Mouse (Mus musculus) midbrain, embryonic 12.5 days (tissue): Measurements from ENCODE around the gene Pla2g1b. TPM values are rescaled to one million over a fixed set of nuclear protein-coding genes. Genes with fewer than 3 reads are reported as not detected.

ENCODE experiments used
- ATAC-seq: fragments of 200-750 bp; cut with Nextera tagmentation; 2 replicates; pipeline ENCODE4 v1.8.0; 2017; ENCODE audit warnings: low read depth, moderate TSS enrichment, moderate library complexity; ENCODE audit not compliant: low FRiP score
- H3K27ac ChIP-seq: fragments of 300-500 bp; sonication (generic); replicated peaks from 2 replicates; pipeline ENCODE4 v1.5.1; 2016; ENCODE audit warnings: mild to moderate bottlenecking
- H3K27me3 ChIP-seq: fragments of 300-500 bp; sonication (generic); 2 replicates; pipeline ENCODE4 v1.6.1; 2016; ENCODE audit warnings: mild to moderate bottlenecking
- H3K36me3 ChIP-seq: fragments of 300-500 bp; sonication (generic); 2 replicates; pipeline ENCODE4 v1.6.1; 2016
- H3K4me1 ChIP-seq: fragments of 300-500 bp; sonication (generic); 2 replicates; pipeline ENCODE4 v1.6.1; 2016
- H3K4me2 ChIP-seq: fragments of 300-500 bp; sonication (generic); replicated peaks from 2 replicates; pipeline ENCODE4 v1.6.1; 2016; ENCODE audit warnings: mild to moderate bottlenecking, moderate library complexity
- H3K4me3 ChIP-seq: fragments of 300-500 bp; sonication (generic); 2 replicates; pipeline ENCODE4 v1.5.1; 2016; ENCODE audit warnings: mild to moderate bottlenecking
- H3K9ac ChIP-seq: fragments of 300-500 bp; sonication (generic); replicated peaks from 2 replicates; pipeline ENCODE4 v1.6.1; 2016; ENCODE audit warnings: mild to moderate bottlenecking, moderate library complexity
- H3K9me3 ChIP-seq: fragments of 300-500 bp; sonication (generic); 2 replicates; pipeline ENCODE4 v1.6.1; 2016; ENCODE audit warnings: mild to moderate bottlenecking
- WGBS: fragments of 180-500 bp; shearing (Covaris S2); methylation state at CpG from one replicate; pipeline ENCODE4 v1.1.7; 2016; 5-methylcytosine and 5-hydroxymethylcytosine counted together
- polyA plus RNA-seq: library from polyadenylated mRNA; unstranded; fragments of >200 nt; fragmentation: Nextera tagmentation; extraction: Ambion mirVana; gene quantifications from 2 replicates; pipeline ENCODE4 v1.2.1, GENCODE M21; 2016

Gene Pla2g1b
- polyA plus RNA-seq, 1 experiment from 2014 or later, result not detected

- Histone ChIP-seq H3K36me3 (peaks cover 94% of the 10 kb centered on the region), H3K4me2 (no peak overlapping the region), H3K9me3 (no peaks in the 10 kb centered on the region), H3K9ac (no peak overlapping the region), H3K27ac (peak overlapping the region; percentile 60), H3K27me3 (no peaks in the 10 kb centered on the region), H3K4me1 (peaks cover 5% of the 10 kb centered on the region; the same call in 1 of the 2 replicates), H3K4me3 (no peak overlapping the region)
- WGBS, result 91% methylated on average over 27 of the region's 27 CpGs
- no peak for ATAC-seq
These were observed 15.4 kb upstream of the Pla2g1b start for GRCm38 (mm10) chr5:115450410-115451317.

- Histone ChIP-seq H3K4me2 (no peak overlapping the region), H3K27me3 (no peaks in the 10 kb centered on the region), H3K9me3 (no peaks in the 10 kb centered on the region), H3K9ac (no peak overlapping the region), H3K4me3 (no peak overlapping the region), H3K36me3 (peaks cover 55% of the 10 kb centered on the region), H3K27ac (peak overlapping the region; percentile 66), H3K4me1 (0 out of 2 replicates have a peak, but pooled peaks cover 2% of the 10 kb centered on the region)
- 85% methylated on average over 12 of the region's 12 CpGs for WGBS
- peak; percentile 21; the same call in 1 of the 2 replicates for ATAC-seq
These were observed 11.5 kb upstream of the Pla2g1b start for GRCm38 (mm10) chr5:115454422-115455090.

- no peak overlapping the region for H3K4me2 ChIP-seq
- WGBS, result 78% methylated on average over 7 of the region's 7 CpGs
- H3K36me3 ChIP-seq, result peaks cover 42% of the 10 kb centered on the region
- no peaks in the 10 kb centered on the region for H3K9me3 ChIP-seq
- H3K27me3 ChIP-seq, result no peaks in the 10 kb centered on the region
- no peak overlapping the region for H3K4me3 ChIP-seq
- no peak for ATAC-seq
- H3K9ac ChIP-seq, result no peak overlapping the region
- H3K4me1 ChIP-seq, result 0 out of 2 replicates have a peak, but pooled peaks cover 2% of the 10 kb centered on the region
- no peak overlapping the region for H3K27ac ChIP-seq
These were observed 10.2 kb upstream of the Pla2g1b start for GRCm38 (mm10) chr5:115455838-115456237.

DNA sequence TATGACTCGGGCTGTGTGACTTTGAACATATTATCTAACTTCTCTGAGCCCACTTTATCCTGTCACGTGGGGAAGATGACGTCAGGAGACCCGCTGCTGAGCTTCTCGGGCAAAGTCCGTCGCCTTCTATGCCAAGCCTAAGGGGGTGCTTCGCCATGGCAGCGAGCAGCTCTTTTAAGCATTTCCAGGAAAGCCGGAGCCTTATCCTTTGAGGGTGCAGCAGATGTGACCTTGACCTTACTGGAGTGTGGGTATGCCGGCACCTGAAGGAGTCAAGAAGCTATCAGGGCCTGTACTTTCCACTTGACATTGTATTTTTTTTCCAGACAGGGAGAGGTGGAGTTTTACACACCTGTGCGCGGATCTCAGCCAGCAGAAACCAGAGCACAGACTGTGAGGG is 7.1 kb upstream of the Pla2g1b start:
- WGBS, result 74% methylated on average over 13 of the region's 13 CpGs
- Histone ChIP-seq H3K9me3 (no peaks in the 10 kb centered on the region), H3K4me2 (no peak overlapping the region), H3K4me3 (no peak overlapping the region), H3K4me1 (no peaks in the 10 kb centered on the region), H3K9ac (no peak overlapping the region), H3K27me3 (no peaks in the 10 kb centered on the region), H3K27ac (no peak overlapping the region), H3K36me3 (peaks cover 11% of the 10 kb centered on the region)
- ATAC-seq, result no peak

GRCm38 (mm10) chr5:115464408-115465115 is 1.5 kb upstream of the Pla2g1b start:
- H3K36me3 ChIP-seq, result no peaks in the 10 kb centered on the region
- H3K4me2 ChIP-seq, result no peak overlapping the region

GRCm38 (mm10) chr5:115469791-115470190 is 3.7 kb downstream of the Pla2g1b start:
- H3K27ac ChIP-seq, result no peak overlapping the region
- H3K36me3 ChIP-seq, result no peaks in the 10 kb centered on the region
- no peak overlapping the region for H3K4me3 ChIP-seq
- peaks cover 4% of the 10 kb centered on the region for H3K4me1 ChIP-seq
- no peaks in the 10 kb centered on the region for H3K27me3 ChIP-seq
- no peak for ATAC-seq
- 71% methylated on average over 6 of the region's 6 CpGs for WGBS
- H3K9me3 ChIP-seq, result no peaks in the 10 kb centered on the region
- no peak overlapping the region for H3K9ac ChIP-seq
- no peak overlapping the region for H3K4me2 ChIP-seq

More at GRCm38 (mm10) chr5:115464408-115465115, 1.5 kb upstream of the Pla2g1b start:
- Histone ChIP-seq H3K4me1 (no peaks in the 10 kb centered on the region), H3K4me3 (no peak overlapping the region), H3K27me3 (no peaks in the 10 kb centered on the region), H3K27ac (no peak overlapping the region), H3K9me3 (no peaks in the 10 kb centered on the region), H3K9ac (no peak overlapping the region)
- 77% methylated on average over 18 of the region's 18 CpGs for WGBS
- ATAC-seq, result no peak

DNA sequence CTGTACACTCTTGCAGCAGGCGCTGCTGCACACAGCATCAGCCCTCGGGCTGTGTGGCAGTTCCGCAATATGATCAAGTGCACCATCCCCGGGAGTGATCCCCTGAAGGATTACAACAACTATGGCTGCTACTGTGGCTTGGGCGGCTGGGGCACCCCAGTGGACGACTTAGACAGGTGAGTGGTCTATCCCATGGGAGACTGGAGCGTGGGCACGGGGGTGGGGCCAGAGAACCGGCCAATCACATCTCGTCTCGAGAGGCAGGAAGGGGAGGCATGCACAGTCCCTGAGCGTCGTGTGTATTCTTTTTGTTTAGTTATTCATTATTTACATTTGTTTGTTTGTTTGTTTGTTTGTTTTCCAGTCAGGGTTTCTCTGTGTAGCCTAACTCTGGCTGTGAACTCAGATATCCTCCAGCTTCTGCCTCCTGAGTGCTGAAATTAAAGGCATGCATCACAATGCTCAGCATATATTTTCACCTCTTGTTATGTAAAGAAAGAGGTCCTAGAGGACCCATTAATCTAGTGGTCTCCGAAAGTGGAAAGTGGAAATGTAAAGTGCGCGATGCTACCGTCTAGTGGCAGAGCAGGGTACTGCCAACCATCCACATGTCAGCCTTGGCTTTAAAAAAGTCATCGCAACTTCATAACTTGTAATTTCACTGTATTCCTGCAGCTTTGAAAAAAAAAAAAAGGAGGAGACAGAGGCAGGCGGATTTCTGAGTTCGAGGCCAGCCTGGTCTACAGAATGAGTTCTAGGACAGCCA is 4.9 kb downstream of the Pla2g1b start:
- Histone ChIP-seq H3K9ac (no peak overlapping the region), H3K9me3 (no peaks in the 10 kb centered on the region), H3K4me2 (no peak overlapping the region), H3K36me3 (no peaks in the 10 kb centered on the region), H3K4me1 (peaks cover 10% of the 10 kb centered on the region), H3K27me3 (no peaks in the 10 kb centered on the region), H3K27ac (no peak overlapping the region), H3K4me3 (no peak overlapping the region)
- no peak for ATAC-seq
- 36% methylated on average over 20 of the region's 20 CpGs for WGBS

- no peaks in the 10 kb centered on the region; the same call in 1 of the 2 replicates for H3K36me3 ChIP-seq
- H3K4me2 ChIP-seq, result no peak overlapping the region
- H3K27ac ChIP-seq, result no peak overlapping the region
- 73% methylated on average over 10 of the region's 10 CpGs for WGBS
- no peaks in the 10 kb centered on the region for H3K27me3 ChIP-seq
- H3K4me1 ChIP-seq, result peaks cover 15% of the 10 kb centered on the region
- no peak overlapping the region for H3K9ac ChIP-seq
- ATAC-seq, result no peak
- H3K9me3 ChIP-seq, result no peaks in the 10 kb centered on the region
- no peak overlapping the region for H3K4me3 ChIP-seq
These were observed 7.1 kb downstream of the Pla2g1b start for GRCm38 (mm10) chr5:115473191-115473590.

DNA sequence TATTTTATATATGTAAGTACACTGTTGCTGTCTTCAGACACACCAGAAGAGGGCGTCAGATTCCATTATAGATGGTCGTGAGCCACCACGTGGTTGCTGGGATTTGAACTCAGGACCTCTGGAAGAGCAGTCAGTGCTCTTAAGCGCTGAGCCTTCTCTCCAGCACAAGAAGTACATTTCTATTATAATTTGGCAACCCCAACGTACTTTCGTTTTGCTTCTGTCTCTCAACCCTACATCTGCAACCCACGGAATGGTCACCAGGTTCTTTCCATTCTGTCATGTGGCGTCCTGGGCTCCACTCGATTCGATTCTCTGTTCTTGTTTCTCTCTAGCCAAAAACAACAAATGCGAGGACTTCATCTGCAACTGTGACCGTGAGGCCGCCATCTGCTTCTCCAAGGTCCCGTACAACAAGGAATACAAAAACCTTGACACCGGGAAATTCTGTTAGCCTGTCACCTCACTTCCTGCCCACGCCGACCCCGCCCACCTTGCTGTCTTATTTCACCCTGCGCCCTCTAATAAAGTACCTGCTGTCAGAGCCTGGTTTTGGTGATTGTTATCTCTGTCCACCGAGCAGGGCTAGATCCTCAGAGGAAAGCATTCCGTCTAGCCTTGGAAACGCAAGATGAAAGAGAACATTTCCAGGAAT is 8.2 kb downstream of the Pla2g1b start:
- Histone ChIP-seq H3K4me3 (no peak overlapping the region), H3K36me3 (no peaks in the 10 kb centered on the region; the same call in 1 of the 2 replicates), H3K9ac (no peak overlapping the region), H3K27ac (no peak overlapping the region), H3K4me1 (peaks cover 15% of the 10 kb centered on the region), H3K9me3 (no peaks in the 10 kb centered on the region), H3K4me2 (no peak overlapping the region), H3K27me3 (0 out of 2 replicates have a peak, but pooled peaks cover under 1% of the 10 kb centered on the region)
- 83% methylated on average over 22 of the region's 22 CpGs for WGBS
- ATAC-seq, result no peak

DNA sequence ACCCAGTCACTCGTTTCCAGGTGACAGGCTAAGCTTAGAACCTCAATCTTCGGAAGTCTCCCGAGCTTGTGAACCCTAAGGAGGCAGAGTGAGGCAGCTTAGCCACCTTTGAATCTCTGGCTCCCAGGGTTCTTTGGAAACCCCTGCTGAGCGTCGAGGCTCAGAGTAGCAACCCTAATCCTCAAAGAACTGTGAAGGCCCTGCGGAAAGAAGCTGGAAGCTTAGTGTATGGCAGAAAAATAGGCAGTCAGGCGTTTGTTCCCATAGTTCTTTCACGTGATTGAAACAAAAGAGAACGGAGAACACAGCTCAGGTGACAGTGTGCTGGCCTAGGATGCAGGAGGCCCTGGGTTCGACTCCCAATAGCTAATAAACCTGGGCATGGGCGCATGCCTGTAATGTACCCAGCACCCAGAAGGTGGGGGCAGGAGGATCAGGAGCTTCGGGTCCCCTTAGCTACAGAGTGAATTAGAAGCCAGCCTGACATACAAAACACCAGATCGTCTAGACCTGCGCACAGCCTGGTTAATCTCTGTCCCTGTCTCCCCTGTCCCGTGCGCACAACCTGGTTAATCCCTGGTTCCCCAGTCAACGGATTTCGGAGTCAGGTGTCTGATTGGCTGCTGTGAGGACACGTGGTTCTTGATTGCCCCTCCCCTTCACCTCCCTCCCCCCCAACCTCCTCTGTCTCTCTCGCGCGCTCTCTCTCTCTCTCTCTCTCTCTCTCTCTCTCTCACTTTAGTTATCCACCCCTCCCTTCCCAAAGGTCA is 9.5 kb downstream of the Pla2g1b start:
- H3K4me2 ChIP-seq, result peak overlapping the region; percentile 54
- H3K27ac ChIP-seq, result peak overlapping the region; percentile 30; the same call in 1 of the 2 replicates
- no peaks in the 10 kb centered on the region for H3K9me3 ChIP-seq
- H3K36me3 ChIP-seq, result no peaks in the 10 kb centered on the region; the same call in 1 of the 2 replicates
- H3K27me3 ChIP-seq, result peaks cover 12% of the 10 kb centered on the region
- peak overlapping the region; percentile 35 for H3K4me3 ChIP-seq
- peaks cover 15% of the 10 kb centered on the region for H3K4me1 ChIP-seq
- 5% methylated on average over 22 of the region's 22 CpGs for WGBS
- peak overlapping the region; percentile 43; the same call in 1 of the 2 replicates for H3K9ac ChIP-seq
- ATAC-seq, result peak; percentile 83
